9 mouse cellular contexts compared by ENCODE assay signal in genomic region chr5:121399540-121399939, GRCm38 (mm10). TPM values are rescaled to one million over a fixed set of nuclear protein-coding genes. Genes with fewer than 3 reads are reported as not detected.
A peak's percentile ranks its signal among the peaks of the same experiment; 100 is the strongest.
DNase-seq lines count a peak whose midpoint lies in the region; ATAC-seq lines count a peak whose summit lies in the region.
"Had no signal": no experiment of that assay in that cellular context is flagged by ENCODE, and none has a peak within 500 bp of the region (broad histone marks: within the 10 kb centered on the region; RNA-seq: fewer than 3 reads in every experiment).

No protein-coding gene starts in this region.

- H3K4me1 ChIP-seq in hindbrain, embryonic 10.5 days (replicated peaks): peaks cover 16% of the 10 kb centered on the region
- H3K4me1 ChIP-seq in hindbrain, embryonic 11.5 days (replicated peaks; ENCODE audit: control insufficient read depth, insufficient read depth, low read length): no peaks in the 10 kb centered on the region; the same call in 1 of the 2 replicates
- peaks cover 19% of the 10 kb centered on the region for H3K4me1 ChIP-seq in intestine, embryonic 15.5 days (replicated peaks)
- H3K4me1 ChIP-seq in midbrain, embryonic 16.5 days (ENCODE audit: control insufficient read depth, insufficient read depth, low read length): peaks cover 12% of the 10 kb centered on the region

- no peak for DNase-seq in hindbrain, embryonic 10.5 days (ENCODE audit: low spot score)
- DNase-seq in hindbrain, embryonic 11.5 days (ENCODE audit: low spot score): no peak
- DNase-seq in NIH3T3 (ENCODE audit: low read depth): peak; percentile 61
- no peak for DNase-seq in left cerebral cortex, postnatal 4 days
- no peak for DNase-seq in right cerebral cortex, postnatal 14 days
- no peak for DNase-seq in yolk sac, embryonic 10.5 days (ENCODE audit: low spot score)
- DNase-seq: cerebellum, adult 9-11 months had no signal

- H3K4me2 ChIP-seq in hindbrain, embryonic 11.5 days (replicated peaks; ENCODE audit: low read depth, low read length): no peak overlapping the region
- H3K4me2 ChIP-seq in intestine, embryonic 15.5 days (replicated peaks): peak overlapping the region; percentile 92
- peak overlapping the region; percentile 94; the same call in 1 of the 2 replicates for H3K4me2 ChIP-seq in midbrain, embryonic 16.5 days (ENCODE audit: low read length)

- intact Hi-C loops in left cerebral cortex, postnatal 4 days (cut with DNase I): no loop called here

- no peak for ATAC-seq in hindbrain, embryonic 11.5 days (ENCODE audit: low FRiP score)
- ATAC-seq in intestine, embryonic 15.5 days: no peak
- no peak for ATAC-seq in midbrain, embryonic 16.5 days

- H3K27me3 ChIP-seq in hindbrain, embryonic 10.5 days (ENCODE audit: insufficient read depth, poor library complexity, severe bottlenecking): no peaks in the 10 kb centered on the region
- H3K27me3 ChIP-seq in hindbrain, embryonic 11.5 days (ENCODE audit: control insufficient read depth, insufficient read depth, low read length): no peaks in the 10 kb centered on the region
- no peaks in the 10 kb centered on the region for H3K27me3 ChIP-seq in intestine, embryonic 15.5 days (replicated peaks)
- H3K27me3 ChIP-seq in midbrain, embryonic 16.5 days (ENCODE audit: control insufficient read depth, insufficient read depth, low read depth, low read length): no peaks in the 10 kb centered on the region

- H3K27ac ChIP-seq in hindbrain, embryonic 10.5 days: no peak overlapping the region
- H3K27ac ChIP-seq in hindbrain, embryonic 11.5 days (ENCODE audit: low read depth, low read length): no peak overlapping the region
- H3K27ac ChIP-seq in intestine, embryonic 15.5 days: no peak overlapping the region
- no peak overlapping the region for H3K27ac ChIP-seq in midbrain, embryonic 16.5 days (ENCODE audit: low read length)

- peak overlapping the region; percentile 78 for H3K4me3 ChIP-seq in hindbrain, embryonic 10.5 days
- H3K4me3 ChIP-seq in hindbrain, embryonic 11.5 days (ENCODE audit: low read depth, low read length): no peak overlapping the region
- H3K4me3 ChIP-seq in intestine, embryonic 15.5 days (replicated peaks): peak overlapping the region; percentile 80; the same call in 1 of the 2 replicates
- no peak overlapping the region for H3K4me3 ChIP-seq in midbrain, embryonic 16.5 days (ENCODE audit: low read depth, low read length)

- H3K9ac ChIP-seq in hindbrain, embryonic 11.5 days (ENCODE audit: low read depth, low read length): no peak overlapping the region
- no peak overlapping the region; the same call in 1 of the 2 replicates for H3K9ac ChIP-seq in intestine, embryonic 15.5 days
- no peak overlapping the region for H3K9ac ChIP-seq in midbrain, embryonic 16.5 days (ENCODE audit: low read depth, low read length)

- no peaks in the 10 kb centered on the region for H3K9me3 ChIP-seq in hindbrain, embryonic 10.5 days
- H3K9me3 ChIP-seq in hindbrain, embryonic 11.5 days (ENCODE audit: control insufficient read depth, low read length): no peaks in the 10 kb centered on the region
- H3K9me3 ChIP-seq in intestine, embryonic 15.5 days: no peaks in the 10 kb centered on the region
- H3K9me3 ChIP-seq in midbrain, embryonic 16.5 days (replicated peaks; ENCODE audit: control insufficient read depth, low read length, poor library complexity, severe bottlenecking): no peaks in the 10 kb centered on the region

- H3K36me3 ChIP-seq in hindbrain, embryonic 10.5 days: peaks cover 46% of the 10 kb centered on the region
- no peaks in the 10 kb centered on the region for H3K36me3 ChIP-seq in hindbrain, embryonic 11.5 days (ENCODE audit: control insufficient read depth, insufficient read depth, low read length)
- no peaks in the 10 kb centered on the region for H3K36me3 ChIP-seq in intestine, embryonic 15.5 days
- H3K36me3 ChIP-seq in midbrain, embryonic 16.5 days (ENCODE audit: control insufficient read depth, insufficient read depth, low read length): no peaks in the 10 kb centered on the region

- WGBS in hindbrain, embryonic 10.5 days: 89% methylated on average over 5 of the region's 5 CpGs
- 88% methylated on average over 5 of the region's 5 CpGs for WGBS in hindbrain, embryonic 11.5 days
- 74% methylated on average over 5 of the region's 5 CpGs for WGBS in intestine, embryonic 15.5 days
- 89% methylated on average over 5 of the region's 5 CpGs for WGBS in midbrain, embryonic 16.5 days

RNA-seq across cellular contexts. Expression of gene Naa25, which starts 1.8 kb away (rescaled TPM):
- polyA plus RNA-seq in hindbrain, embryonic 10.5 days (2016; fragmentation: Nextera tagmentation; extraction: Ambion mirVana): 44.1 and 54.2 TPM in 2 replicates
- 48.9 and 53.3 TPM in 2 replicates for polyA plus RNA-seq in hindbrain, embryonic 11.5 days (2014; fragmentation: Nextera tagmentation; extraction: Ambion mirVana)
- 46.3 and 48.0 TPM in 2 replicates for polyA plus RNA-seq in intestine, embryonic 15.5 days (2015; fragmentation: Nextera tagmentation; extraction: Ambion mirVana)
- polyA plus RNA-seq in midbrain, embryonic 16.5 days (2015; fragmentation: Nextera tagmentation; extraction: Ambion mirVana): 54.0 and 55.0 TPM in 2 replicates
- 10 to 100 TPM; 49.3 to 51.0 TPM for total RNA-seq in left cerebral cortex, postnatal 4 days (2021)

RNA-seq across cellular contexts. Expression of gene Trafd1, which starts 14.1 kb away (rescaled TPM):
- 70.8 and 96.2 TPM in 2 replicates for polyA plus RNA-seq in hindbrain, embryonic 10.5 days (2016; fragmentation: Nextera tagmentation; extraction: Ambion mirVana)
- polyA plus RNA-seq in hindbrain, embryonic 11.5 days (2014; fragmentation: Nextera tagmentation; extraction: Ambion mirVana): 76.7 and 84.7 TPM in 2 replicates
- 55.1 and 58.1 TPM in 2 replicates for polyA plus RNA-seq in intestine, embryonic 15.5 days (2015; fragmentation: Nextera tagmentation; extraction: Ambion mirVana)
- 135 and 140 TPM in 2 replicates for polyA plus RNA-seq in midbrain, embryonic 16.5 days (2015; fragmentation: Nextera tagmentation; extraction: Ambion mirVana)
- total RNA-seq in left cerebral cortex, postnatal 4 days (2021): 100 to 1,000 TPM; 111 to 120 TPM

RNA-seq across cellular contexts. Expression of gene Tmem116, which starts 52.2 kb away (rescaled TPM):
- 0.78 and 0.93 TPM in 2 replicates for polyA plus RNA-seq in hindbrain, embryonic 10.5 days (2016; fragmentation: Nextera tagmentation; extraction: Ambion mirVana)
- 0.85 and 1.1 TPM in 2 replicates for polyA plus RNA-seq in hindbrain, embryonic 11.5 days (2014; fragmentation: Nextera tagmentation; extraction: Ambion mirVana)
- polyA plus RNA-seq in intestine, embryonic 15.5 days (2015; fragmentation: Nextera tagmentation; extraction: Ambion mirVana): 2.5 and 3.8 TPM in 2 replicates
- polyA plus RNA-seq in midbrain, embryonic 16.5 days (2015; fragmentation: Nextera tagmentation; extraction: Ambion mirVana): 1.9 and 2.2 TPM in 2 replicates
- total RNA-seq in left cerebral cortex, postnatal 4 days (2021): 1 to 10 TPM; 1.9 TPM

RNA-seq across cellular contexts. Expression of gene Erp29, which starts 52.8 kb away (rescaled TPM):
- polyA plus RNA-seq in hindbrain, embryonic 10.5 days (2016; fragmentation: Nextera tagmentation; extraction: Ambion mirVana): 143 and 148 TPM in 2 replicates
- polyA plus RNA-seq in hindbrain, embryonic 11.5 days (2014; fragmentation: Nextera tagmentation; extraction: Ambion mirVana): 111 and 113 TPM in 2 replicates
- 173 and 204 TPM in 2 replicates for polyA plus RNA-seq in intestine, embryonic 15.5 days (2015; fragmentation: Nextera tagmentation; extraction: Ambion mirVana)
- 174 and 182 TPM in 2 replicates for polyA plus RNA-seq in midbrain, embryonic 16.5 days (2015; fragmentation: Nextera tagmentation; extraction: Ambion mirVana)
- total RNA-seq in left cerebral cortex, postnatal 4 days (2021): 100 to 1,000 TPM; 159 to 164 TPM

Comparison
In these comparisons a context has a peak if more than half of its experiments do, and no peak if none do; other contexts are left out.
1. H3K4me3 ChIP-seq: peak in hindbrain, embryonic 10.5 days (single experiment) and intestine, embryonic 15.5 days (single experiment); none in hindbrain, embryonic 11.5 days (single experiment) and midbrain, embryonic 16.5 days (single experiment).